Mouse (Mus musculus) left cerebral cortex, adult 11 months (tissue): ENCODE results near the gene Ivns1abp.
A peak's percentile ranks its signal among the peaks of the same experiment; 100 is the strongest.
"Not testable (repeated sequence)": the region's sequence is repeated elsewhere in the genome, so short reads cannot be mapped to it uniquely, and the experiment has no call there.

Source experiments
- DNase-seq: peaks from one replicate; pipeline ENCODE4 v3.0.0; 2022; ENCODE audit warnings: low spot score

Gene Ivns1abp

GRCm38 (mm10) chr1:151344283-151345108 lies at the start of gene Ivns1abp:
Gene Ivns1abp, plus strand, starts transcription at chr1:151344477.
- peak; percentile 95 for DNase-seq

DNA sequence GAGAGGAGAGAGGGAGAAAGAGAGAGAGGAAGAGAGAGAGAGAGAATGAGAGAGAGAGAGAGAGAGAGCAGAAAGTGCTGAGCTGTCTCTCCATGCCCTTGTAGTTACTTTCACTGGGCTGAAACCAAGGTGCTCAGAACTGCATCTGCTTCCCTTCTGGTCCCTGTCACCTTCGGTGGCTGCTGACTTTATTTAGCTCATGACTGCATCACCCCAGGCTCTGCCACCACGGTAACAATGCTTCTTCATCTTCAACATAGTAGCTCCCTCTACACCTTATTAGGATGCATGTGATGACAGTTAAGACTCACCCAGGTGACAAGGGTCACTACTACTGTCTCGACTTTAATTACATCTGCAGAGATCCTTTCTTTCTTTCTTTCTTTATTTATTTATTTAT lies 48.8 kb upstream of the Ivns1abp start:
- DNase-seq, result no peak

- no peak for DNase-seq
These were observed 47.7 kb upstream of the Ivns1abp start for GRCm38 (mm10) chr1:151296621-151297020.

DNA sequence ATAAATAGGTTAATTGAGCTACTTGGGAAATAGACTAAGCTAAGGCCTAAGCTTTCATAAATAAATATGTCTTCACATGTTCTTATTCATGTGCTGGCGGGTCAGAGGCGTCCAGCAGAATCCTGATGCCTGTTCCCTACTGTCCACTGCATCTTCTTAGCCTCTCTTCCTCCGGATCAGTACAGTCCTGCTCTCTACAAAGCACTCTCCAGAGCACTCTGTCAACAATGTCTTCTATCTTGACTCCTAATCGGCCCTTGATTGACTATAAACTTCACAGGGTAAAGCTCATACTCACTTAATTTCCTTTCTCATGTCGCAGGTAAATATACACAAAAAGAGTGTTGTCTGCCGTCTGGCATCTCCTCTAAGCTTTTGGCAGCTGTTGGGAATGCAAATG lies 47.3 kb upstream of the Ivns1abp start:
- DNase-seq, result no peak

DNA sequence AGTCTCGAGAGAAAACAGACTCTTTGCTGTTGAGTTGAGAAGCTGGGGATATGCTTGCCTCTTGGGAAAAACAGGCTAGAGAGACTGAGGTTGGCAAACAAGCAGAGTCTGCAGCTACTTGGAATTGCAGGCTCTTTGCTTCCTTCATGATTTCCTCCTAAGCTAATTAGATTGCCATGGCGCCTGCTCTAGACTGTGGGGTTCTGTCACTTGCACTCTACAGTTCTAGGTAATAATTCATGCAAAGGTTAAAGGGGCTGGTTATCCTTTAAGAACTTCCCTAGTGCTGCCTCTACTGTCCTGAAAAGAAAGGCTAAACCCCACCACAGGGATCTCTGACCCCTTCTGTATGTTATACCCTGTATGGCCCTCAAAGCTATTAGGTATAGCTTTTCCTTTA lies 46.7 kb upstream of the Ivns1abp start:
- DNase-seq, result no peak

- DNase-seq, result no peak
These were observed 42.8 kb upstream of the Ivns1abp start for GRCm38 (mm10) chr1:151301456-151301855.

- DNase-seq, result peak; percentile 13
These were observed 42.4 kb upstream of the Ivns1abp start for GRCm38 (mm10) chr1:151301904-151302303.

DNA sequence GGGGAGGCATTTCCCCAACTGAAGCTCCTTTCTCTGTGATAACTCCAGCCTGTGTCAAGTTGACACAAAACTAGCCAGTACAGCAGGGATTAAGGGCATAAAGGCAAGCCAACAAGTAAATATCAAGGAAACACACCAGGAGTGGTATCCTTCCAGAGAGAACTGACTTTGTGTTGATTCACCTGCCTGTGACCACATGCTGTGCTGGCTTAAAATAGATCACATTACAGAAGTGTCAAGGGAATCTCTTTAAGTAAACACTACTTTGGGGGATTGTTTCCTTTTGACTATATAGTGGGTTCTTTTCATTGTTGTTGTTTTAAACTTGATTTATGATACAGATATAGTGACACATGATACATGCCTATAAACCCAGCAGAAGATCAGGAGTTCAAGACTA lies 41.0 kb upstream of the Ivns1abp start:
- DNase-seq, result no peak

GRCm38 (mm10) chr1:151305001-151305400 lies 39.3 kb upstream of the Ivns1abp start:
- DNase-seq, result not testable (repeated sequence)

DNA sequence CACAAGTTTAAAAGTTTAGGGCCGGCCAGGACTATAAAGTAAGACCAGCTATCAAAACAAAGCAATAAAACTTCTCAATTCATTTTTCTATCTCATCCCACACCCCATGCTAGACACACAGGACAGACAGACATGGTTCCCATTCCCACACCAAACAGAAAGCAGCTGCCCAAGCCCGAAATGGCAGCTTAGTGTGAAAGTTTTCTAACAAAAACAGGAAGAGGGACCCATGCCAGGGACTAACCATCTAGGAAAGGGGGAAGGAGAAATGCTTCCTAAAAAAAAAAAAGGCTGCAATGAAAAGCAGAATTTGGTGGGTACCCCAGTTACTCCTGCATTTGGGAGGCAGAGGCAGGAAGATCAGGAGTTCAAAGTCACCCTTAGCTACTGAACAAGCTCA lies 37.2 kb upstream of the Ivns1abp start:
- no peak for DNase-seq

DNA sequence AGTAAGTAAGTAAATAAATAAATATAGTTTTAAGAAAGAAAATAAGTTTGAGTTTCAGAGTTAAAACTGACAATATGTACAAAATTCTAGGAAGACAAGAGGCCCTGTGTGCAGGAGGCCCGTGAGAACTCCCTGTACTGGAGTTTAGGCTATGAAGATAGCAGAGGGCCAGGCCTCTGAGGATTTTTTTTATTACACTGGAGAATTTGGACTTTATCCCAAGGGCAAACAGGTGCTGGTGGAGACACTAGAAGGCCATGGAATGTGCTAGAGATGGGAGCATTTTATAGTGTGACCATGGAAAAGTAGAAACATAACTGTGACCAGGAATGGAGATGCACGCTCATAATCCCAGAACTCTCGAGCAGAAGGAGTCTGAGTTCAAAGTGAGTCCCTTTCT lies 36.5 kb upstream of the Ivns1abp start:
- DNase-seq, result no peak

DNA sequence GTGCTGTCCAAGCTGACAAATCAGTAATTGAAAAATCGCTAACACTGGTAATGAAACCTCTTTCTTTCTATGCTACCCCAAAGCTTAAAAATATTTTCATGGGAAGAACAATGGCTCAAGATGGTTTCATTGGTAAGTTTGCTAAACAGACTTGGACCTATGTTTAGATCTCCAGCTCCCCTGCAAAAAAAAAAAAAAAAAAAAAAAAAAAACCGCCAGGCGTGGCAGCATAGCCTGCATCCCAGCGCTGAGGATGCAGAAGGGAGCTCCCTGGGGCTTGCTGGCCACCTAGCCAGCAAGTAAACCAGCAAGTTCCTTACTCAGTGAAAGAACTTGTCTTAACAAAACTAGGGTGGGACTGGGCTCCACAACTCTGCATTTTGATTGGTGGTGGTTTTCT lies 35.8 kb upstream of the Ivns1abp start:
- no peak for DNase-seq

DNA sequence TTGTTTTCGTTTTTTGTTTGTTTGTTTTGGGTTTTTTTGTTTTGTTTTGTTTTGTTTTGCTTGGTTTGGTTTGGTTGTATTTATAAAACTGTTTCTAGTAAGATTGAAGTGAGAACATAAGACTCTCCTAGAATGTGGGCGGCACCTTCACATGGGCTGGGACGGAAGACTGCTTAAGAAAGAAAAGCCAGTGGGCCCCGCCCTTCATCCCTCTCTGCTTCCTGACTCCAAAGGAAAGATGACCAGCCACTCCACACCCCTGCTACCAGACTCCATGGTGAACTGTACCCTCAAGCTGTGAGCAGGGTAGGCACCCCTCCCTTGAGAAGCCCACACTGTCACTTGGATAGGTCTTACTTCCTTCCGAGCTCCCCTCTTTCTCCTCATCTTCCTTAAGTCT lies 33.8 kb upstream of the Ivns1abp start:
- no peak for DNase-seq

GRCm38 (mm10) chr1:151311379-151311778 lies 32.9 kb upstream of the Ivns1abp start:
- DNase-seq, result no peak

- DNase-seq, result no peak
These were observed 25.0 kb upstream of the Ivns1abp start for GRCm38 (mm10) chr1:151319267-151319666.

DNA sequence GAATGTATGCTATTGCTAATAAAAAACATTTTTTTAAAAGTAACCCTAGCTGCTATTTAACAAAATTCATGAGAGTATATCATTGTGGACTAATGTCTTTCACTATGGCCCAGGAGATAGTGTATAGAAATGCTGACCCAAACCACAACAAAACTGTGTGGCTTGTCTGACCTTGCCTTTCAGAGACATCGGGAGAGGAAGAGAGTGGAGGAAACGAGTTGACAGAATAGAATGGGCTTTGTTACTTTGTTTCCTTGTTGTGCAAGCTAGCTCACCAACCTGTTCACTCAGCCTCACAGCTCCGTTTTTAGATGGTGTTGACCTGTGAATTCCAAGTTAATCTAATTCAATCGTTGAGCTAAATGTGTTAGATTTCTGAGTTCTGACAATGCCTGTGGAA lies 23.9 kb upstream of the Ivns1abp start:
- no peak for DNase-seq

GRCm38 (mm10) chr1:151325328-151325727 lies 18.9 kb upstream of the Ivns1abp start:
- no peak for DNase-seq

- no peak for DNase-seq
These were observed 15.8 kb upstream of the Ivns1abp start for GRCm38 (mm10) chr1:151328341-151329097.

- DNase-seq, result no peak
These were observed 14.7 kb upstream of the Ivns1abp start for GRCm38 (mm10) chr1:151329601-151330000.

DNA sequence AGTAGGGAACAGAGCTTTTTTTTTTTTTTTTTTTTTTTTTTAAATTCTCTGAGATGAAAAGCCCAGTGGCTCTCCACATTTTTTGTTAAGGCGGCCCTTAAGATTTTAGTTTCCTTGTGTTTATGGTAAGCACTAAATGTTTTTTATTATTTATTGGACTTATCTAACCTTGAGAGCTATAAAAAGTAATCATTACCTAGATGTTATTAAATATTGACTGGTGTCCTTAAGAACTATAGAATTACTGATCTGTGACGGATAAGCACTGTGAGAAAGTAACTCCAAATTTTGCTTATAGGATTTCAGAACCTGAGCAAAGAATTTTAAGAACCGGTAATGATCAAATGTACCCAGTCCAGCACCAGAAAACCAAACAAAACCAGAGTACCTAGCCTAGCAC lies 11.5 kb upstream of the Ivns1abp start:
- no peak for DNase-seq

GRCm38 (mm10) chr1:151338234-151338633 lies 6.0 kb upstream of the Ivns1abp start:
- DNase-seq, result no peak

DNA sequence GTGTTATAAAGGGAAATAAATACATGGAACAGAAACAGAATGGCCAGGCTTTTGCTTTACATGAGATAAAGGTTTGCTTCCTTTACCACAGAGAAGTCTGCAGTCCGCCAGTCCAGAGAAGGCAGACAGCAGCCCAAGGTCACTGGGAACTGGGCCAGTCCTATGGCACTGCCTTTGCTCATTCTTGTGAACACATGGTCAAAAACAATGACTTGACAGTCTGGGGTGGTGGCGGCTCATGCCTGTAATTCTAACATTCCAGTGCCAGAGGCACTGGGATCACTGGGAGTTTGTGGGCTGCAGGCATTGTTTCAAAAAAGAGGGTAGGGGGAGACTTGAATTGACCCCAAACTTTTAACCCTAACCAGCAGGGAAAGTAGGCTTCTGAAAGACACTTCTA lies 5.3 kb upstream of the Ivns1abp start:
- DNase-seq, result no peak

- no peak for DNase-seq
These were observed 2.8 kb upstream of the Ivns1abp start for GRCm38 (mm10) chr1:151341321-151342044.
